Mouse (Mus musculus) forebrain, embryonic 14.5 days (tissue): ENCODE measurements around the gene Tbc1d17. TPM values are rescaled to one million over a fixed set of nuclear protein-coding genes. Genes with fewer than 3 reads are reported as not detected.

Experiments
- ATAC-seq: fragments of 200-750 bp; cut with Nextera tagmentation; 2 replicates; pipeline ENCODE4 v1.8.0; 2017; ENCODE audit warnings: mild to moderate bottlenecking, moderate library complexity
- DNase-seq: peaks from one replicate; pipeline ENCODE4 v3.0.0-alpha.2; 2015; ENCODE audit warnings: low spot score
- H3K27ac ChIP-seq: fragments of 300-500 bp; sonication (generic); 2 replicates; pipeline ENCODE4 v1.5.1; 2014; ENCODE audit warnings: low read depth, mild to moderate bottlenecking, control low read depth, low read length, moderate library complexity
- H3K27me3 ChIP-seq: fragments of 300-500 bp; sonication (generic); replicated peaks from 2 replicates; pipeline ENCODE4 v1.6.1; 2014; ENCODE audit warnings: low read length, control low read depth, mixed read lengths; ENCODE audit not compliant: control insufficient read depth, insufficient read depth
- H3K36me3 ChIP-seq: fragments of 300-500 bp; sonication (generic); 2 replicates; pipeline ENCODE4 v1.6.1; 2014; ENCODE audit warnings: low read length, control low read depth; ENCODE audit not compliant: control insufficient read depth, insufficient read depth
- H3K4me1 ChIP-seq: fragments of 300-500 bp; sonication (generic); 2 replicates; pipeline ENCODE4 v1.6.1; 2014; ENCODE audit warnings: antibody characterized with exemption, low read length, control low read depth; ENCODE audit not compliant: control insufficient read depth, insufficient read depth
- H3K4me2 ChIP-seq: fragments of 300-500 bp; sonication (generic); 2 replicates; pipeline ENCODE4 v1.6.1; 2014; ENCODE audit warnings: mild to moderate bottlenecking, control low read depth, low read length
- H3K4me3 ChIP-seq: fragments of 300-500 bp; sonication (generic); 2 replicates; pipeline ENCODE4 v1.5.1; 2014; ENCODE audit warnings: low read depth, low read length, control low read depth
- H3K9ac ChIP-seq: fragments of 300-500 bp; sonication (generic); 2 replicates; pipeline ENCODE4 v1.6.1; 2014; ENCODE audit warnings: mild to moderate bottlenecking, low read length, control low read depth, moderate library complexity
- H3K9me3 ChIP-seq: fragments of 300-500 bp; sonication (generic); replicated peaks from 2 replicates; pipeline ENCODE4 v1.6.1; 2016; ENCODE audit warnings: low read length, control low read depth, mixed read lengths; ENCODE audit not compliant: control insufficient read depth
- WGBS: fragments of 180-500 bp; shearing (Covaris S2); extraction: QIAGEN DNeasy Blood & Tissue Kit; methylation state at CpG from one replicate; pipeline ENCODE4 v1.1.7; 2014; 5-methylcytosine and 5-hydroxymethylcytosine counted together
- polyA plus RNA-seq: library from polyadenylated mRNA; unstranded; fragments of >200 nt; fragmentation: Nextera tagmentation; extraction: Ambion mirVana; gene quantifications from 2 replicates; pipeline ENCODE4 v1.2.1, GENCODE M21; 2014

The Tbc1d17 gene
- polyA plus RNA-seq, 1 experiment from 2014 or later = 79.6 TPM

DNA sequence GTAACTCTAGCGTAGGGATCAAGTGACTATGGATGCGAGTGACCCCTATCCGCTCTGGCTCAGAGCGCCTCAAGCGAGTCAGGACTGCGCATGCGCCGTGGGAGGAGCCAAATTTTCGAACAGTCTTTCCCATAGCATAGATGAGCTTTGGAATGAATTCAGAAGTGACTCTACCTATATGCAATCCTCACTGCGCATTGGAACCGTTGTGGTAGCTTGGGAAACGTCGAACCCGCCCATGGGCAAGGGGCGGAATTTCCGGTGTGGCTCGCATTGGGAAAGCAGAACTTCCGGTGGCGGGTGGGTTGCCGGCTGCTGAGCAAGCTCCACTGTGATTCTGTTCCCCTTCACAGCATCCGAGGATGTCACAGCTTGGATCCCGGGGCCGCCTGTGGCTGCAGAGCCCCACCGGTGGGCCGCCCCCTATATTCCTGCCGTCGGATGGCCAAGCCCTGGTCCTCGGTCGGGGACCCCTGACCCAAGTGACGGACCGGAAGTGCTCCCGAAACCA is 8.2 kb upstream of the Tbc1d17 start, which contains the start of gene Pnkp:
Pnkp (plus strand) TSS at position 98 of the 511 bp plus-strand sequence.
- no peaks in the 10 kb centered on the region for H3K27me3 ChIP-seq
- H3K9me3 ChIP-seq = no peaks in the 10 kb centered on the region
- DNase-seq (peak; percentile 96), ATAC-seq (peak; percentile 73)
- H3K4me2 ChIP-seq = peak within 1 kb of the TSS; percentile 86
- peak within 1 kb of the TSS; percentile 84 for H3K9ac ChIP-seq
- H3K4me1 ChIP-seq = peaks cover 26% of the 10 kb centered on the region
- WGBS = under 1% methylated on average over 31 of the region's 32 CpGs
- H3K4me3 ChIP-seq = peak within 1 kb of the TSS; percentile 72
- H3K27ac ChIP-seq = peak within 1 kb of the TSS; percentile 87
- H3K36me3 ChIP-seq = peaks cover 19% of the 10 kb centered on the region

- 69% methylated on average over 9 of the region's 9 CpGs for WGBS
- ATAC-seq (no peak), DNase-seq (no peak)
- H3K27me3 ChIP-seq = no peaks in the 10 kb centered on the region
- peak overlapping the region; percentile 84 for H3K9ac ChIP-seq
- peak overlapping the region; percentile 86 for H3K4me2 ChIP-seq
- H3K36me3 ChIP-seq = peaks cover 12% of the 10 kb centered on the region; the same call in 1 of the 2 replicates
- H3K4me3 ChIP-seq = peak overlapping the region; percentile 72
- H3K9me3 ChIP-seq = no peaks in the 10 kb centered on the region
- peaks cover 26% of the 10 kb centered on the region for H3K4me1 ChIP-seq
- peak overlapping the region; percentile 87 for H3K27ac ChIP-seq
Measured at GRCm38 (mm10) chr7:44856265-44856916, 7.5 kb upstream of the Tbc1d17 start.

GRCm38 (mm10) chr7:44855036-44855435 is 6.2 kb upstream of the Tbc1d17 start:
- Histone ChIP-seq H3K27me3 (no peaks in the 10 kb centered on the region), H3K9me3 (no peaks in the 10 kb centered on the region), H3K36me3 (peaks cover 10% of the 10 kb centered on the region; the same call in 1 of the 2 replicates), H3K4me2 (peak overlapping the region; percentile 76), H3K4me3 (peak overlapping the region; percentile 36), H3K27ac (peak overlapping the region; percentile 85), H3K4me1 (peaks cover 33% of the 10 kb centered on the region), H3K9ac (peak overlapping the region; percentile 74)
- WGBS = 35% methylated on average over 10 of the region's 10 CpGs
- no peak for DNase-seq
- ATAC-seq = no peak

- Histone ChIP-seq H3K9me3 (no peaks in the 10 kb centered on the region), H3K27me3 (no peaks in the 10 kb centered on the region), H3K4me1 (peaks cover 33% of the 10 kb centered on the region), H3K36me3 (peaks cover 10% of the 10 kb centered on the region; the same call in 1 of the 2 replicates), H3K9ac (peak overlapping the region; percentile 74), H3K4me2 (peak overlapping the region; percentile 76), H3K27ac (peak overlapping the region; percentile 85), H3K4me3 (peak overlapping the region; percentile 36)
- 2% methylated on average over 45 of the region's 45 CpGs for WGBS
- DNase-seq (peak; percentile 73), ATAC-seq (peak; percentile 22)
Measured at GRCm38 (mm10) chr7:44854356-44855031, 5.6 kb upstream of the Tbc1d17 start.

DNA sequence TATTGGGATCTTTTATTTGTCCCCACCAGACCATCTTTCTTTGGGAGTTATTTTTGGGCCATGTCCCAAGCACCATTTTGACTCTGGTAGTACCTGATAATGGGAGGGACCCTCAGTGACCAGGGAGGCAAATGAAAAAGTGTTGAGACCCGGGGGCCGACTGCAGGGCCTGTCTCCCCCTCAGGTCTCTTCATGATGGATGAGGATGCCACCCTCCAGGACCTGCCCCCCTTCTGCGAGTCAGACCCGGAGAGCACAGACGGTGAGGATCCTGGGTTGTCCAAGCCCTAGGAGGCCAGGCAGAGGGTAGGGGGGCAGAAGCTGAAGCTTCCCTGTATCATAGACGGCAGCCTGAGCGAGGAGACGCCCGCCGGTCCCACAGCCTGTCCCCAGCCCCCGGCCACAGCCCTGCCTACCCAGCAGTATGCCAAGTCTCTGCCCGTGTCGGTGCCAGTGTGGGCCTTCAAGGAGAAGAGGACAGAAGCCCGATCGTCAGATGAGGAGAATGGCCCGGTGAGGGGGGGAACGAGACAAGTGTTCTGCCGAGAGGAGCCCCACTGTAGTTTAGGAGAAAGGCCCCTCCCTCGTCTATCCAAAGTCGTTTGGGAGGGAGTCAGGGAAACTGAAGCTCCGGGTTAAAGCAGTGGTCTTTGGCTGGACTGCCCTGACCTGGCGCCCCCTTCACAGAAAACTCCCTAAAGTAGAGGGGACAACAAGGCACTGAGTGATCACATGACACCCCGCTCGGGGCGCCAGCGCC is 4.9 kb upstream of the Tbc1d17 start:
- DNase-seq = no peak
- 39% methylated on average over 26 of the region's 26 CpGs for whole genome bisulfite sequencing
- ATAC-seq = no peak
- Histone ChIP-seq H3K27ac (peak overlapping the region; percentile 85), H3K4me2 (peak overlapping the region; percentile 76), H3K9ac (peak overlapping the region; percentile 74), H3K27me3 (no peaks in the 10 kb centered on the region), H3K4me3 (peak overlapping the region; percentile 36), H3K4me1 (peaks cover 33% of the 10 kb centered on the region), H3K36me3 (peaks cover 10% of the 10 kb centered on the region; the same call in 1 of the 2 replicates), H3K9me3 (no peaks in the 10 kb centered on the region)

DNA sequence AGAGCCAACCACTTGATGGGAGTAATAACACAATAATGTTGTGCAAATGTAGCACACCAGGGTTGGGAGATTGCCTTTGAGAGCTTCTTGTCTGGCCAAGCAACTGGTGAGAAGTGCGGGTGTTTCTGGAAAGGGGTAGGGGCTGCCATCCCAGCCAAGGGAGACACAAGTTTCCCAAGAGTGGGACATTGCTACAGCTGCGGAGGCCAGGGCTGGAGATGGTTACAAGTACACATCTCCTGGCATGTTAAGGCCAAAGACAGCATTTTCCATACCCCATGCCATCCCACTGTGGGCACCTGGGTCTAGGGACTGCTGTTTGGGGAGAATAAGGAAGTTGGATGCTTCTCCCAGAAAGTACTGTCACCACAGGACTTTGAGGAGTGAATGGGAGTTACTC is 4.2 kb upstream of the Tbc1d17 start:
- DNase-seq (no peak), ATAC-seq (no peak)
- WGBS = 100% methylated on average over 2 of the region's 2 CpGs
- Histone ChIP-seq H3K27me3 (no peaks in the 10 kb centered on the region), H3K27ac (no peak overlapping the region), H3K4me3 (no peak overlapping the region), H3K9me3 (no peaks in the 10 kb centered on the region), H3K9ac (no peak overlapping the region), H3K4me1 (peaks cover 30% of the 10 kb centered on the region), H3K4me2 (no peak overlapping the region), H3K36me3 (peaks cover 10% of the 10 kb centered on the region; the same call in 1 of the 2 replicates)

- no peaks in the 10 kb centered on the region for H3K27me3 ChIP-seq
- peaks cover 32% of the 10 kb centered on the region for H3K4me1 ChIP-seq
- 90% methylated on average over 36 of the region's 36 CpGs for WGBS
- ATAC-seq (no peak), DNase-seq (no peak)
- H3K4me3 ChIP-seq = no peak overlapping the region
- H3K9ac ChIP-seq = no peak overlapping the region
- H3K36me3 ChIP-seq = peaks cover 10% of the 10 kb centered on the region; the same call in 1 of the 2 replicates
- no peak overlapping the region for H3K4me2 ChIP-seq
- no peaks in the 10 kb centered on the region for H3K9me3 ChIP-seq
- H3K27ac ChIP-seq = no peak overlapping the region
Measured at GRCm38 (mm10) chr7:44852259-44853027, 3.6 kb upstream of the Tbc1d17 start.

GRCm38 (mm10) chr7:44851625-44852234 is 2.9 kb upstream of the Tbc1d17 start:
- 92% methylated on average over 12 of the region's 12 CpGs for WGBS
- Histone ChIP-seq H3K27me3 (no peaks in the 10 kb centered on the region), H3K9ac (no peak overlapping the region), H3K9me3 (no peaks in the 10 kb centered on the region), H3K4me2 (no peak overlapping the region), H3K27ac (no peak overlapping the region), H3K4me3 (no peak overlapping the region), H3K4me1 (peaks cover 33% of the 10 kb centered on the region), H3K36me3 (peaks cover 10% of the 10 kb centered on the region; the same call in 1 of the 2 replicates)
- no peak for ATAC-seq
- DNase-seq = no peak
